In genomic region chr12:12840661-12841384, GRCm38 (mm10) we compare ENCODE assay signal across 10 mouse cellular contexts.
DNase-seq lines count a peak whose midpoint lies in the region; ATAC-seq lines count a peak whose summit lies in the region.
"Had no signal": no experiment of that assay in that cellular context is flagged by ENCODE, and none has a peak within 500 bp of the region (broad histone marks: within the 10 kb centered on the region; RNA-seq: fewer than 3 reads in every experiment).

No protein-coding gene starts in this region.

- no peak for DNase-seq in heart, postnatal 25 days (ENCODE audit: low spot score)
- DNase-seq in embryo, embryonic 10 days (ENCODE audit: low spot score), result peak; percentile 63
- DNase-seq in hindbrain, embryonic 14.5 days (ENCODE audit: low spot score), result no peak
- DNase-seq in midbrain, embryonic 14.5 days, result peak; percentile 20
- DNase-seq in right cerebral cortex, postnatal 4 days, result no peak
- DNase-seq in frontal cortex, postnatal 36 days (ENCODE audit: low spot score in 2 of 2), result no peak
- DNase-seq: left cerebral cortex, postnatal 4 days had no signal

- WGBS in heart, embryonic 13.5 days, result 28% methylated on average over 17 of the region's 17 CpGs
- WGBS in hindbrain, embryonic 14.5 days, result 21% methylated on average over 17 of the region's 17 CpGs
- WGBS in midbrain, embryonic 14.5 days, result 25% methylated on average over 17 of the region's 17 CpGs

- H3K27me3 ChIP-seq in heart, embryonic 13.5 days (replicated peaks), result no peaks in the 10 kb centered on the region
- H3K27me3 ChIP-seq in hindbrain, embryonic 14.5 days (ENCODE audit: control insufficient read depth, insufficient read depth, low read length), result no peaks in the 10 kb centered on the region
- no peaks in the 10 kb centered on the region for H3K27me3 ChIP-seq in midbrain, embryonic 14.5 days (ENCODE audit: control insufficient read depth, insufficient read depth, low read length)
- H3K27me3 ChIP-seq: CH12.LX had no signal

- H3K9me3 ChIP-seq in heart, embryonic 13.5 days, result no peaks in the 10 kb centered on the region
- no peaks in the 10 kb centered on the region for H3K9me3 ChIP-seq in hindbrain, embryonic 14.5 days (ENCODE audit: control insufficient read depth, low read length)
- H3K9me3 ChIP-seq in midbrain, embryonic 14.5 days (ENCODE audit: control insufficient read depth, low read length), result no peaks in the 10 kb centered on the region

- H3K4me1 ChIP-seq in heart, embryonic 13.5 days, result peaks cover 11% of the 10 kb centered on the region
- peaks cover 7% of the 10 kb centered on the region for H3K4me1 ChIP-seq in hindbrain, embryonic 14.5 days (replicated peaks; ENCODE audit: control insufficient read depth, insufficient read depth, low read length)
- peaks cover 13% of the 10 kb centered on the region for H3K4me1 ChIP-seq in midbrain, embryonic 14.5 days (ENCODE audit: control insufficient read depth, insufficient read depth, low read length)

- intact Hi-C loops in heart, postnatal 25 days (cut with DNase I), result loop anchor here (5.0 kb wide), 1 partner anchor 34 kb away; no protein-coding TSS in a partner anchor

- H3K36me3 ChIP-seq in heart, embryonic 13.5 days, result no peaks in the 10 kb centered on the region
- no peaks in the 10 kb centered on the region for H3K36me3 ChIP-seq in hindbrain, embryonic 14.5 days (replicated peaks; ENCODE audit: control insufficient read depth, insufficient read depth)
- no peaks in the 10 kb centered on the region for H3K36me3 ChIP-seq in midbrain, embryonic 14.5 days (ENCODE audit: control insufficient read depth, insufficient read depth, low read length)

- ATAC-seq in heart, embryonic 13.5 days (ENCODE audit: extremely low read depth, insufficient number of reproducible peaks, low FRiP score, low TSS enrichment), result peak; percentile 35; the same call in 1 of the 2 replicates
- no peak; the same call in 1 of the 2 replicates for ATAC-seq in hindbrain, embryonic 14.5 days (ENCODE audit: low FRiP score)
- ATAC-seq in midbrain, embryonic 14.5 days (ENCODE audit: low FRiP score, low TSS enrichment), result no peak; the same call in 1 of the 2 replicates
- no peak for ATAC-seq in megakaryocyte-erythroid progenitor cell, adult 5-6 weeks (replicated peaks; ENCODE audit: low FRiP score, low TSS enrichment, poor library complexity, severe bottlenecking)

- H3K4me3 ChIP-seq in heart, embryonic 13.5 days, result peak overlapping the region; percentile 39
- no peak overlapping the region for H3K4me3 ChIP-seq in hindbrain, embryonic 14.5 days (replicated peaks; ENCODE audit: low read length)
- no peak overlapping the region for H3K4me3 ChIP-seq in midbrain, embryonic 14.5 days (replicated peaks; ENCODE audit: low read depth, low read length)

- peak overlapping the region; percentile 67 for H3K4me2 ChIP-seq in heart, embryonic 13.5 days
- peak overlapping the region; percentile 6 for H3K4me2 ChIP-seq in hindbrain, embryonic 14.5 days (replicated peaks)
- H3K4me2 ChIP-seq in midbrain, embryonic 14.5 days (ENCODE audit: low read length), result peak overlapping the region; percentile 29; the same call in 1 of the 2 replicates

- peak overlapping the region; percentile 52 for H3K27ac ChIP-seq in heart, embryonic 13.5 days (replicated peaks)
- H3K27ac ChIP-seq in hindbrain, embryonic 14.5 days, result no peak overlapping the region
- H3K27ac ChIP-seq in midbrain, embryonic 14.5 days (replicated peaks; ENCODE audit: low read depth, low read length), result no peak overlapping the region

- H3K9ac ChIP-seq in heart, embryonic 13.5 days, result peak overlapping the region; percentile 54
- no peak overlapping the region for H3K9ac ChIP-seq in hindbrain, embryonic 14.5 days
- H3K9ac ChIP-seq in midbrain, embryonic 14.5 days (replicated peaks; ENCODE audit: low read length), result no peak overlapping the region

Comparison
In these comparisons a context has a peak if more than half of its experiments do, and no peak if none do; other contexts are left out.
1. H3K4me2 ChIP-seq: peak in every context shown above with its lines; median percentile 67 in heart, embryonic 13.5 days; 29 in midbrain, embryonic 14.5 days; 6 in hindbrain, embryonic 14.5 days.
2. DNase-seq: peak in embryo, embryonic 10 days (single experiment) and midbrain, embryonic 14.5 days (single experiment); none in heart, postnatal 25 days (single experiment), hindbrain, embryonic 14.5 days (single experiment), right cerebral cortex, postnatal 4 days (single experiment) and frontal cortex, postnatal 36 days (0 of 2).